In the genomic region with DNA sequence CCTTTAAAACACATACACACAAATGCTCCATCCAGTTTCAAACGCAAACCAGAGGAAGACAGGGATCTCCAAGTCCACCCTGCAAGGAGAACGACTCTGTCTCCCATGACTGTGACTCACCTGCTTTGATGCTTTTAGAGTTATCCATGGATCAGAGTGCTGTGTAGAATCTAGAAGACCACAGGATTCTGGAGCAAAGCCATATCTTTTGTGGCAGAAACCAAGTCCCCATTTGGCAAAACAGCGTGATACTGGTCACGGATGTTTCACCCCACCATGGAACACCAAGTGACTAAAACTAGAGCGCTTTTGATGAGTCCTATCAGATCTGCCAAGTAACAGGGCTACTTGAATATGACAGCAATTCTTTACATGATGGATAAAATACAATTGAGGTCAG, we compare ENCODE assay signal across 21 mouse cellular contexts. TPM values are rescaled to one million over a fixed set of nuclear protein-coding genes. Genes with fewer than 3 reads are reported as not detected.
DNase-seq lines count a peak whose midpoint lies in the region; ATAC-seq and TF ChIP-seq lines count a peak whose summit lies in the region.
"Had no signal": no experiment of that assay in that cellular context is flagged by ENCODE, and none has a peak within 500 bp of the region (broad histone marks: within the 10 kb centered on the region; RNA-seq: fewer than 3 reads in every experiment).

No protein-coding gene starts in this region.

- 8% methylated on average over 5 of the region's 5 CpGs for WGBS in cerebellum, adult 2 months

- ATAC-seq in cerebellum, adult (ENCODE audit: insufficient number of reproducible peaks, low FRiP score, low TSS enrichment), result peak; percentile 84
- ATAC-seq: CD4-positive, CD25-positive, alpha-beta regulatory T cell, adult 4 months; forebrain, embryonic 13.5 days; intestine, embryonic 15.5 days had no signal

- H3K4me3 ChIP-seq in cerebellum, adult 2 months (replicated peaks; ENCODE audit: insufficient read depth, low read depth, low read length), result no peak overlapping the region
- H3K4me3 ChIP-seq: embryonic facial prominence, embryonic 10.5 days; forebrain, embryonic 13.5 days; heart, embryonic 10.5 days; hindbrain, embryonic 13.5 days; intestine, embryonic 15.5 days had no signal

- no peak for TF ChIP-seq CTCF in cerebellum, adult 2 months (IDR thresholded peaks at IDR 0.05; ENCODE audit: borderline replicate concordance, insufficient read depth, low read depth, low read length)

- no peaks in the 10 kb centered on the region for H3K27me3 ChIP-seq in cerebellum, adult 2 months (ENCODE audit: control insufficient read depth, insufficient read depth, low read length)
- H3K27me3 ChIP-seq: forebrain, embryonic 13.5 days; hindbrain, embryonic 13.5 days; intestine, embryonic 15.5 days had no signal

- no peaks in the 10 kb centered on the region; the same call in 1 of the 2 replicates for H3K4me1 ChIP-seq in cerebellum, adult 2 months (ENCODE audit: control insufficient read depth, insufficient read depth, low read length)
- H3K4me1 ChIP-seq: embryonic facial prominence, embryonic 10.5 days; forebrain, embryonic 13.5 days; heart, embryonic 10.5 days; hindbrain, embryonic 13.5 days; intestine, embryonic 15.5 days had no signal

- no peak for TF ChIP-seq POLR2A in cerebellum, adult 2 months (IDR thresholded peaks at IDR 0.05; ENCODE audit: borderline replicate concordance, insufficient read depth, low read length)

- no peak for DNase-seq in cerebellum, postnatal 4 days (ENCODE audit: low spot score in 2 of 2)
- DNase-seq in brain, adult 2 months (ENCODE audit: low read depth, low spot score), result peak; percentile 86
- peak; percentile 51 to 83 for DNase-seq in cerebellum, adult 2 months
- peak; percentile 86 to 88 for DNase-seq in cerebellum, postnatal 10 days
- DNase-seq in liver, result no peak
- DNase-seq in spleen, postnatal 4 days (ENCODE audit: low spot score in 2 of 2), result no peak
- DNase-seq in frontal cortex, postnatal 36 days (ENCODE audit: low spot score in 2 of 2), result no peak
- DNase-seq: adrenal gland, postnatal 10 days; B cell, adult 2 months; heart, adult 18-20 months; heart, postnatal 10 days; heart, postnatal 4 days; kidney, adult 2 months had no signal

- no peak overlapping the region for H3K27ac ChIP-seq in cerebellum, adult 2 months (ENCODE audit: insufficient read depth, low read length)
- H3K27ac ChIP-seq: embryonic facial prominence, embryonic 10.5 days; forebrain, embryonic 13.5 days; heart, embryonic 10.5 days; hindbrain, embryonic 13.5 days; intestine, embryonic 15.5 days had no signal

RNA-seq across cellular contexts. Expression of a gene that starts 7.9 kb away (rescaled TPM):
- 0.03 and 0.05 TPM in 2 replicates for polyA plus RNA-seq in cerebellum, adult 2 months (2012; rRNA removed)
- polyA plus RNA-seq: G1E had no signal

Comparison
In these comparisons a context has a peak if more than half of its experiments do, and no peak if none do; other contexts are left out.
1. DNase-seq: peak in brain, adult 2 months (single experiment), cerebellum, adult 2 months (2 of 2) and cerebellum, postnatal 10 days (2 of 2); none in cerebellum, postnatal 4 days (0 of 2), liver (single experiment), spleen, postnatal 4 days (0 of 2) and frontal cortex, postnatal 36 days (0 of 2).